Mouse (Mus musculus) olfactory bulb, adult 2 months (tissue): ENCODE measurements at regions not wholly inside any gene's neighbourhood (a gene's known extent, or its start where the extent isn't known, plus 50 kb on each side); places are given as distances from the start of the nearest gene placed in this dataset.

Experiments used
- CTCF ChIP-seq: fragments of 200-500 bp; IDR thresholded peaks from 2 replicates; pipeline ENCODE4 v1.5.1; 2012; ENCODE audit warnings: low read depth, mild to moderate bottlenecking, low read length, moderate library complexity; ENCODE audit not compliant: insufficient read depth
- POLR2A ChIP-seq: fragments of 200-500 bp; IDR thresholded peaks from 2 replicates; pipeline ENCODE4 v1.6.1; 2012; ENCODE audit warnings: mild to moderate bottlenecking, low read depth, low read length, moderate library complexity; ENCODE audit not compliant: insufficient read depth

DNA sequence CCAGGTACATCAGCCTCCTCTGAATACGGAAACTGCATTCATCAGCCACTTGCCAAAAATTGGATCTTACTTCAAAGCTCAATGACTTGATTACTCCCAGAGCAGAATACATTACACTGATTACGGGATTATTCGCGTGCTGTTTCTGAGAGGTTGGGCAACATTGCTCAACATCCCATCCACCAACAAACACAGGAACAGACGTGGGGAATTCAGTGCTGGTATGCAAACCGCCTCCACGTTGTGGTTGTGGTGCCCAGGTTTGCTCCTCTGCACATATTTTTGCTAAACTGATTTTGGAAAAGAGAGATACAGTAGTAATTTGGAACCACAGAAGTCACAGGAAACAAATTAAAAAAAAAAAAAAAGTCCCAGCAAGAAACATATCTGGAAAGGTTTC is 266.9 kb downstream of the Dhx15 start:
- TF ChIP-seq CTCF (no peak), POLR2A (no peak)
